In the genomic region with DNA sequence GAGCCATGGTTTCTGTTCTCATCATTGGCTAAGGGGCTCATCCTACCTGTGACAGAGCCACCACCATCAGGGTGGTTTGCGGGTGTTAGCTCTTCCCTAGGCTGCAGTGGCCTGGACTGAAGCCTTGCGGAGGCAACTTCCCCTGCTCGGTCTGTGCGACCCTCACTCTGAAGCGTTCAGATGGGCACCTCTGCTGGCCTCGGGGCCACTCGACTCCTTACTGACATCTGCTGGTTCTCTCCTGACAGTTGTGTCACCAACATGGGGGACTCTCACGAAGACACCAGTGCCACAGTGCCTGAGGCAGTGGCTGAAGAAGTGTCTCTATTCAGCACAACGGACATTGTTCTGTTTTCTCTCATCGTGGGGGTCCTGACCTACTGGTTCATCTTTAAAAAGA, we compare ENCODE assay signal across 13 mouse cellular contexts. TPM values are rescaled to one million over a fixed set of nuclear protein-coding genes. Genes with fewer than 3 reads are reported as not detected.
A peak's percentile ranks its signal among the peaks of the same experiment; 100 is the strongest.
DNase-seq lines count a peak whose midpoint lies in the region; ATAC-seq and TF ChIP-seq lines count a peak whose summit lies in the region.
"Had no signal": no experiment of that assay in that cellular context is flagged by ENCODE, and none has a peak within 500 bp of the region (broad histone marks: within the 10 kb centered on the region; RNA-seq: fewer than 3 reads in every experiment).

No protein-coding gene starts in this region.

- H3K9me3 ChIP-seq in heart, postnatal 0 days (replicated peaks; ENCODE audit: control insufficient read depth, low read length): no peaks in the 10 kb centered on the region
- no peaks in the 10 kb centered on the region for H3K9me3 ChIP-seq in liver, embryonic 14.5 days (ENCODE audit: control insufficient read depth, low read length)
- no peaks in the 10 kb centered on the region for H3K9me3 ChIP-seq in liver, embryonic 12.5 days (replicated peaks)
- no peaks in the 10 kb centered on the region for H3K9me3 ChIP-seq in ES-Bruce4 (replicated peaks; ENCODE audit: control insufficient read depth, insufficient read depth, low read length, poor library complexity, severe bottlenecking)
- no peaks in the 10 kb centered on the region for H3K9me3 ChIP-seq in embryonic facial prominence, embryonic 10.5 days
- H3K9me3 ChIP-seq: embryonic facial prominence, embryonic 12.5 days; forebrain, embryonic 12.5 days; hindbrain, embryonic 15.5 days had no signal

- H3K4me3 ChIP-seq in heart, postnatal 0 days (ENCODE audit: low read depth, low read length): no peak overlapping the region
- no peak overlapping the region for H3K4me3 ChIP-seq in liver, embryonic 14.5 days (ENCODE audit: insufficient read depth in 1 of 2, low read depth in 2 of 2, low read length in 2 of 2)
- no peak overlapping the region for H3K4me3 ChIP-seq in liver, embryonic 12.5 days
- H3K4me3 ChIP-seq in ES-Bruce4 (ENCODE audit: low read depth, low read length): no peak overlapping the region
- no peak overlapping the region for H3K4me3 ChIP-seq in embryonic facial prominence, embryonic 10.5 days
- H3K4me3 ChIP-seq: embryonic facial prominence, embryonic 12.5 days; forebrain, embryonic 12.5 days; hindbrain, embryonic 15.5 days; myocyte had no signal

- TF ChIP-seq EP300 in heart, postnatal 0 days (IDR thresholded peaks at IDR 0.05; ENCODE audit: low read depth): no peak
- no peak for TF ChIP-seq EP300 in liver, embryonic 14.5 days (IDR thresholded peaks at IDR 0.05; ENCODE audit: low read depth)
- no peak for TF ChIP-seq EP300 in ES-Bruce4 (IDR thresholded peaks at IDR 0.05; ENCODE audit: insufficient read depth, low read depth, low read length)

- no peak overlapping the region for H3K9ac ChIP-seq in heart, postnatal 0 days (replicated peaks; ENCODE audit: low read depth, low read length)
- H3K9ac ChIP-seq in liver, embryonic 14.5 days (replicated peaks): no peak overlapping the region
- no peak overlapping the region for H3K9ac ChIP-seq in liver, embryonic 12.5 days
- no peak overlapping the region for H3K9ac ChIP-seq in ES-Bruce4 (ENCODE audit: low read depth, poor library complexity, severe bottlenecking)
- H3K9ac ChIP-seq: embryonic facial prominence, embryonic 12.5 days; forebrain, embryonic 12.5 days; hindbrain, embryonic 15.5 days had no signal

- TF ChIP-seq POLR2A in ES-Bruce4 (IDR thresholded peaks at IDR 0.05; ENCODE audit: insufficient read depth, low read length): no peak

- peaks cover 22% of the 10 kb centered on the region for H3K4me1 ChIP-seq in heart, postnatal 0 days (ENCODE audit: control insufficient read depth, insufficient read depth)
- H3K4me1 ChIP-seq in liver, embryonic 14.5 days (replicated peaks; ENCODE audit: control insufficient read depth in 2 of 2, insufficient read depth in 2 of 2, low read length in 1 of 2): peaks cover 12 to 27% of the 10 kb centered on the region in 2 experiments
- peaks cover 45% of the 10 kb centered on the region for H3K4me1 ChIP-seq in liver, embryonic 12.5 days
- no peaks in the 10 kb centered on the region for H3K4me1 ChIP-seq in ES-Bruce4 (ENCODE audit: control insufficient read depth, insufficient read depth, low read length)
- H3K4me1 ChIP-seq in embryonic facial prominence, embryonic 10.5 days: peaks cover 23% of the 10 kb centered on the region

- no peaks in the 10 kb centered on the region for H3K27me3 ChIP-seq in heart, postnatal 0 days (ENCODE audit: control insufficient read depth, insufficient read depth, low read length)
- H3K27me3 ChIP-seq in liver, embryonic 14.5 days (ENCODE audit: control insufficient read depth, insufficient read depth, low read length): no peaks in the 10 kb centered on the region
- H3K27me3 ChIP-seq in liver, embryonic 12.5 days (replicated peaks): no peaks in the 10 kb centered on the region
- no peaks in the 10 kb centered on the region for H3K27me3 ChIP-seq in ES-Bruce4 (ENCODE audit: control insufficient read depth, insufficient read depth, low read length, poor library complexity, severe bottlenecking)
- no peaks in the 10 kb centered on the region for H3K27me3 ChIP-seq in embryonic facial prominence, embryonic 10.5 days (replicated peaks; ENCODE audit: low read depth, poor library complexity, severe bottlenecking)
- H3K27me3 ChIP-seq: embryonic facial prominence, embryonic 12.5 days; forebrain, embryonic 12.5 days; hindbrain, embryonic 15.5 days had no signal

- DNase-seq in heart, postnatal 0 days (ENCODE audit: low spot score): no peak
- no peak for DNase-seq in heart, postnatal 25 days (ENCODE audit: low spot score)
- no peak for DNase-seq in liver, embryonic 14.5 days (ENCODE audit: low read depth in 3 of 3, low spot score in 3 of 3)
- no peak for DNase-seq in embryonic facial prominence, embryonic 10.5 days (ENCODE audit: low spot score)
- DNase-seq in yolk sac, embryonic 10.5 days (ENCODE audit: low spot score): no peak
- DNase-seq: gastrocnemius, postnatal 14 days; left cerebral cortex, postnatal 4 days had no signal

- no peak overlapping the region for H3K27ac ChIP-seq in heart, postnatal 0 days (ENCODE audit: low read depth)
- no peak overlapping the region for H3K27ac ChIP-seq in liver, embryonic 14.5 days
- H3K27ac ChIP-seq in liver, embryonic 12.5 days: no peak overlapping the region
- H3K27ac ChIP-seq in ES-Bruce4 (ENCODE audit: insufficient read depth, low read length): no peak overlapping the region
- H3K27ac ChIP-seq in embryonic facial prominence, embryonic 10.5 days (replicated peaks): 0 out of 2 replicates have a peak overlapping the region, but pooled peaks have one; percentile 27
- H3K27ac ChIP-seq: embryonic facial prominence, embryonic 12.5 days; forebrain, embryonic 12.5 days; hindbrain, embryonic 15.5 days had no signal

- peaks cover 20% of the 10 kb centered on the region for H3K36me3 ChIP-seq in heart, postnatal 0 days (replicated peaks; ENCODE audit: control insufficient read depth, insufficient read depth, low read length)
- H3K36me3 ChIP-seq in liver, embryonic 14.5 days (replicated peaks; ENCODE audit: control insufficient read depth, insufficient read depth, low read depth): no peaks in the 10 kb centered on the region; the same call in 1 of the 2 replicates
- H3K36me3 ChIP-seq in liver, embryonic 12.5 days: peaks cover 33% of the 10 kb centered on the region
- H3K36me3 ChIP-seq in ES-Bruce4 (ENCODE audit: control insufficient read depth, insufficient read depth, low read length, poor library complexity, severe bottlenecking): no peaks in the 10 kb centered on the region
- H3K36me3 ChIP-seq in embryonic facial prominence, embryonic 10.5 days (replicated peaks): peaks cover 63% of the 10 kb centered on the region

- 56% methylated on average over 10 of the region's 10 CpGs for WGBS in heart, postnatal 0 days
- 42% methylated on average over 10 of the region's 10 CpGs for WGBS in liver, embryonic 14.5 days (ENCODE audit: insufficient replicate concordance)
- 50% methylated on average over 10 of the region's 10 CpGs for WGBS in liver, embryonic 12.5 days (ENCODE audit: insufficient replicate concordance)
- 54% methylated on average over 10 of the region's 10 CpGs for WGBS in embryonic facial prominence, embryonic 10.5 days

- no peak overlapping the region for H3K4me2 ChIP-seq in heart, postnatal 0 days (ENCODE audit: low read depth, low read length)
- H3K4me2 ChIP-seq in liver, embryonic 14.5 days (ENCODE audit: low read depth): no peak overlapping the region
- H3K4me2 ChIP-seq in liver, embryonic 12.5 days: no peak overlapping the region
- H3K4me2 ChIP-seq: embryonic facial prominence, embryonic 12.5 days; forebrain, embryonic 12.5 days; hindbrain, embryonic 15.5 days had no signal

- peak; percentile 41 for TF ChIP-seq CTCF in heart, postnatal 0 days (IDR thresholded peaks at IDR 0.05; ENCODE audit: low read depth)
- peak; percentile 54 for TF ChIP-seq CTCF in liver, embryonic 14.5 days (IDR thresholded peaks at IDR 0.05; ENCODE audit: low read depth)
- TF ChIP-seq CTCF in ES-Bruce4 (IDR thresholded peaks at IDR 0.05; ENCODE audit: low read depth, low read length): peak; percentile 21

- intact Hi-C loops in heart, postnatal 25 days (cut with DNase I): no loop called here

- ATAC-seq in heart, postnatal 0 days (ENCODE audit: insufficient read depth, low read depth): no peak
- ATAC-seq in liver, embryonic 14.5 days (ENCODE audit: insufficient read depth): no peak
- no peak for ATAC-seq in liver, embryonic 12.5 days

RNA-seq across cellular contexts. Expression of a gene that starts 28.6 kb away (rescaled TPM):
- 25.6 and 32.6 TPM in 2 replicates for total RNA-seq in heart, postnatal 0 days (2014; rRNA removed; ENCODE audit: low replicate concordance)
- 33.9 and 34.2 TPM in 2 replicates for polyA plus RNA-seq in heart, postnatal 0 days (2015; fragmentation: Nextera tagmentation; extraction: Ambion mirVana)
- total RNA-seq in heart, postnatal 25 days (2021): 10 to 100 TPM; 11.8 to 13.3 TPM
- polyA plus RNA-seq in liver, embryonic 14.5 days (2012; rRNA removed): 5.4 and 5.7 TPM in 2 replicates
- 15.2 and 16.0 TPM in 2 replicates for polyA plus RNA-seq in liver, embryonic 14.5 days (2014; fragmentation: Nextera tagmentation; extraction: Ambion mirVana)
- polyA plus RNA-seq in liver, embryonic 12.5 days (2016; fragmentation: Nextera tagmentation; extraction: Ambion mirVana): 17.4 and 21.5 TPM in 2 replicates
- 63.7 and 69.8 TPM in 2 replicates for polyA plus RNA-seq in ES-Bruce4 (2011; ENCODE audit: insufficient read depth, insufficient read length, low read depth, missing spikeins)
- polyA plus RNA-seq in embryonic facial prominence, embryonic 10.5 days (2016; fragmentation: Nextera tagmentation; extraction: Ambion mirVana): 54.7 and 59.3 TPM in 2 replicates

RNA-seq across cellular contexts. Expression of a gene that starts 45.8 kb away (rescaled TPM):
- total RNA-seq in heart, postnatal 0 days (2014; rRNA removed; ENCODE audit: low replicate concordance): 71.7 and 85.6 TPM in 2 replicates
- 44.9 and 45.0 TPM in 2 replicates for polyA plus RNA-seq in heart, postnatal 0 days (2015; fragmentation: Nextera tagmentation; extraction: Ambion mirVana)
- total RNA-seq in heart, postnatal 25 days (2021): 10 to 100 TPM; 50.7 to 65.8 TPM
- polyA plus RNA-seq in liver, embryonic 14.5 days (2012; rRNA removed): 21.7 and 27.7 TPM in 2 replicates
- polyA plus RNA-seq in liver, embryonic 14.5 days (2014; fragmentation: Nextera tagmentation; extraction: Ambion mirVana): 18.1 and 21.4 TPM in 2 replicates
- 34.7 and 36.6 TPM in 2 replicates for polyA plus RNA-seq in liver, embryonic 12.5 days (2016; fragmentation: Nextera tagmentation; extraction: Ambion mirVana)
- polyA plus RNA-seq in ES-Bruce4 (2011; ENCODE audit: insufficient read depth, insufficient read length, low read depth, missing spikeins): 32.3 and 41.4 TPM in 2 replicates
- polyA plus RNA-seq in embryonic facial prominence, embryonic 10.5 days (2016; fragmentation: Nextera tagmentation; extraction: Ambion mirVana): 97.3 and 103 TPM in 2 replicates
